Mouse (Mus musculus): Measurements from ENCODE around the gene Plg. TPM values are rescaled to one million over a fixed set of nuclear protein-coding genes. Genes with fewer than 3 reads are reported as not detected.
A peak's percentile ranks its signal among the peaks of the same experiment; 100 is the strongest.

Plg gene
- polyA plus RNA-seq, 1 experiment from 2014 or later = 0.15 TPM

DNA sequence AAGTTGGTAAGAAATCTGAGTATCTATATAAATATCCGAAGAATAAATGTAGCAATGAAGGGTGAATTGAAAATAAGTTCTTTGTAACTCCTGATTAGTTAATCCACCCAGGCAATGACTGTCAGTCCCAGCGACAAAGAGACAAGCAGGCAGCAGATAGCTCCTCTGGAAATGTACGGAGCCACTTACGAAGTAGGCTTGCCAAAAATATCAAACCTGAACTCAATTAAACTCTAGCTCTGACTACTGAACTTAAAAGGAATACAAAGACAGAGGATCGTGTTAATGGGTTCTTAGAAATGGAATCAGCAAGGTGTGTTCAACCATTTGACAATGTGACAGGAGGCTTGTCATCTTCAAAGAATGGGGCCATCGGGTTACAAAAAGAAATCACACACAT is 75.3 kb downstream of the Plg start:
- Histone ChIP-seq H3K4me1 (ENCODE audit: control insufficient read depth, insufficient read depth, low read length) (no peaks in the 10 kb centered on the region), H3K27ac (replicated peaks; ENCODE audit: low read depth, low read length) (no peak overlapping the region), H3K36me3 (ENCODE audit: control insufficient read depth, insufficient read depth, low read length) (no peaks in the 10 kb centered on the region), H3K9ac (ENCODE audit: low read length) (no peak overlapping the region), H3K9me3 (ENCODE audit: control insufficient read depth, low read length) (no peaks in the 10 kb centered on the region), H3K4me2 (ENCODE audit: low read depth, severe bottlenecking) (no peak overlapping the region), H3K27me3 (ENCODE audit: control insufficient read depth, insufficient read depth, low read length) (no peaks in the 10 kb centered on the region), H3K4me3 (ENCODE audit: low read depth, low read length) (no peak overlapping the region)
- WGBS = 84% methylated on average over 6 of the region's 6 CpGs
- ATAC-seq (ENCODE audit: insufficient number of reproducible peaks, low FRiP score, low TSS enrichment, low read depth) (no peak), DNase-seq (ENCODE audit: low spot score) (no peak)

GRCm38 (mm10) chr17:12455143-12455790 is 76.9 kb downstream of the Plg start:
- Histone ChIP-seq H3K27ac (replicated peaks; ENCODE audit: low read depth, low read length) (no peak overlapping the region), H3K36me3 (ENCODE audit: control insufficient read depth, insufficient read depth, low read length) (no peaks in the 10 kb centered on the region), H3K4me2 (ENCODE audit: low read depth, severe bottlenecking) (no peak overlapping the region), H3K4me3 (ENCODE audit: low read depth, low read length) (no peak overlapping the region), H3K27me3 (ENCODE audit: control insufficient read depth, insufficient read depth, low read length) (no peaks in the 10 kb centered on the region), H3K9ac (ENCODE audit: low read length) (no peak overlapping the region), H3K9me3 (ENCODE audit: control insufficient read depth, low read length) (no peaks in the 10 kb centered on the region), H3K4me1 (ENCODE audit: control insufficient read depth, insufficient read depth, low read length) (no peaks in the 10 kb centered on the region)
- ATAC-seq (ENCODE audit: insufficient number of reproducible peaks, low FRiP score, low TSS enrichment, low read depth) (no peak), DNase-seq (ENCODE audit: low spot score) (peak; percentile 44)
- WGBS = 74% methylated on average over 5 of the region's 5 CpGs

DNA sequence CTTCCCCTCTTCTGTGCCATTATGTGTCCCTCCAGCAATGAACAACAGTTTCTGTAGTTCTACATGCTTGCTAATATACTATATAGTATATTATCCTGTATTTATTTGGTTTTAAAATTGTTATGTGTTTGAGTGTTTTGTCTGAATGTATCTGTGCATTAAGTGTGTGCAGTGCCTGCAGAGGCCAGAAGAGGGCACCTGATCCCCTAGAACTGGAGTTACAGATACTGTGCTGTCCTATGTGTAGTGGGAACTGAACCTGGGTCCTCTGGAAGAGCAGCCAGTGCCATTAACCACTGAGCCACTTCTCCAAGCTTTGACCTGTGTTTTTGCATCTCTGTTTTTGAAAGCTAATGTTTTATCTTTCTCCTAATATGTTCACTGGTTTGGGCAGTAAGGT is 82.8 kb downstream of the Plg start:
- ATAC-seq (ENCODE audit: insufficient number of reproducible peaks, low FRiP score, low TSS enrichment, low read depth) = no peak
- Histone ChIP-seq H3K4me2 (ENCODE audit: low read depth, severe bottlenecking) (no peak overlapping the region), H3K4me1 (ENCODE audit: control insufficient read depth, insufficient read depth, low read length) (no peaks in the 10 kb centered on the region), H3K27ac (replicated peaks; ENCODE audit: low read depth, low read length) (no peak overlapping the region), H3K9ac (ENCODE audit: low read length) (no peak overlapping the region), H3K36me3 (ENCODE audit: control insufficient read depth, insufficient read depth, low read length) (no peaks in the 10 kb centered on the region), H3K27me3 (ENCODE audit: control insufficient read depth, insufficient read depth, low read length) (no peaks in the 10 kb centered on the region), H3K9me3 (ENCODE audit: control insufficient read depth, low read length) (no peaks in the 10 kb centered on the region), H3K4me3 (ENCODE audit: low read depth, low read length) (no peak overlapping the region)
- no peak for DNase-seq (ENCODE audit: low spot score)

DNA sequence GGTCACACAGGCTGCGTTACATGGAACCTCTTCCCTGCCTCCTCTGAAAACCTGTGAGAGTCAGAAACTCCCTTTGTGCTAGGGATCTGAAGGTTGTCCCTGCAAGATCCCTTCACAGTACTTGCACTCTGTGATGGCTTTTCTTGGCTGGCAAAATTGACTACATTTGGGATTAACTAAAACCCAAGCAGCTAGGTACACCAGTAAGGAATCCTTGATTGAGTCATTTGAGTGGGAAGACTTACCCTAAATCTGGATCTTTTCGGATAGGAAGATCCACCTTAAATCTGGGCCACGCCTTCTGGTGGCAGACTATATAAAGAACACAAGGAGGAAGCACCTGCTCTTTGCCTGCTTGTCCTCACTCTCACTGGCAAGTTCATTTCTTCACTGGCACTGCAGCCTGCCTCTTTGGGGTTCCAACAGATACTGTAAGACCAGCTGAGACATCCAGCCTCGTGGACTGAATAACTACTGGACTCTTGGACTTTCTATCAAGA is 88.1 kb downstream of the Plg start:
- Histone ChIP-seq H3K9me3 (ENCODE audit: control insufficient read depth, low read length) (no peaks in the 10 kb centered on the region), H3K27me3 (ENCODE audit: control insufficient read depth, insufficient read depth, low read length) (no peaks in the 10 kb centered on the region), H3K36me3 (ENCODE audit: control insufficient read depth, insufficient read depth, low read length) (no peaks in the 10 kb centered on the region), H3K4me1 (ENCODE audit: control insufficient read depth, insufficient read depth, low read length) (no peaks in the 10 kb centered on the region), H3K4me3 (ENCODE audit: low read depth, low read length) (no peak overlapping the region), H3K27ac (replicated peaks; ENCODE audit: low read depth, low read length) (no peak overlapping the region), H3K4me2 (ENCODE audit: low read depth, severe bottlenecking) (no peak overlapping the region), H3K9ac (ENCODE audit: low read length) (no peak overlapping the region)
- DNase-seq (ENCODE audit: low spot score) (no peak), ATAC-seq (ENCODE audit: insufficient number of reproducible peaks, low FRiP score, low TSS enrichment, low read depth) (no peak)
- 73% methylated on average over 4 of the region's 4 CpGs for WGBS

DNA sequence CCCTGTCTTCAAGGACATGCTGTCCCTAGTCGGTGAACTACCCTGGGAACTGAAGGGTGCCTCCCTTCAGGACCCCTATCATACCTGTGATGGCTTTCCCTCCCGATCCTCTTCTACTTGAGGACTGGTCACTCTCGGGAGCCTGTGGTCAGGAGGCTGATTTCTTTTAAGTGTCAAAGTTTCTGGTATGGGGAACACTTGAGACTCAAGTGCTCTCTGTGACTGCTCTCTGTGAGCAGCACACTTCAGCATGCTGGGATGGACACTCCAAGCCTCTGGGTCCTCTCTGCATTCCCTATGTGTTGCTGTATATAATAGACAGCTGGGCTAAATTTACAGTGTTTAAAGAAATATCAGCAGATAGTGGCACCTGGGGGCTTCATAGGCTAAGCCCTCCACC is 89.2 kb downstream of the Plg start:
- no peaks in the 10 kb centered on the region for H3K36me3 ChIP-seq (ENCODE audit: control insufficient read depth, insufficient read depth, low read length)
- H3K27me3 ChIP-seq (ENCODE audit: control insufficient read depth, insufficient read depth, low read length) = no peaks in the 10 kb centered on the region
- no peaks in the 10 kb centered on the region for H3K4me1 ChIP-seq (ENCODE audit: control insufficient read depth, insufficient read depth, low read length)
- H3K4me2 ChIP-seq (ENCODE audit: low read depth, severe bottlenecking) = no peak overlapping the region
- no peak overlapping the region for H3K9ac ChIP-seq (ENCODE audit: low read length)
- 89% methylated on average over 3 of the region's 3 CpGs for WGBS
- H3K4me3 ChIP-seq (ENCODE audit: low read depth, low read length) = no peak overlapping the region
- DNase-seq (ENCODE audit: low spot score) = no peak
- H3K27ac ChIP-seq (replicated peaks; ENCODE audit: low read depth, low read length) = no peak overlapping the region
- no peaks in the 10 kb centered on the region for H3K9me3 ChIP-seq (ENCODE audit: control insufficient read depth, low read length)
- ATAC-seq (ENCODE audit: insufficient number of reproducible peaks, low FRiP score, low TSS enrichment, low read depth) = no peak

GRCm38 (mm10) chr17:12468745-12469144 is 90.3 kb downstream of the Plg start:
- no peak overlapping the region for H3K27ac ChIP-seq (replicated peaks; ENCODE audit: low read depth, low read length)
- WGBS = 76% methylated on average over 5 of the region's 5 CpGs
- H3K4me2 ChIP-seq (ENCODE audit: low read depth, severe bottlenecking) = no peak overlapping the region
- ATAC-seq (ENCODE audit: insufficient number of reproducible peaks, low FRiP score, low TSS enrichment, low read depth) (no peak), DNase-seq (ENCODE audit: low spot score) (no peak)
- H3K36me3 ChIP-seq (ENCODE audit: control insufficient read depth, insufficient read depth, low read length) = no peaks in the 10 kb centered on the region
- no peak overlapping the region for H3K9ac ChIP-seq (ENCODE audit: low read length)
- no peaks in the 10 kb centered on the region for H3K4me1 ChIP-seq (ENCODE audit: control insufficient read depth, insufficient read depth, low read length)
- no peaks in the 10 kb centered on the region for H3K9me3 ChIP-seq (ENCODE audit: control insufficient read depth, low read length)
- H3K27me3 ChIP-seq (ENCODE audit: control insufficient read depth, insufficient read depth, low read length) = no peaks in the 10 kb centered on the region
- H3K4me3 ChIP-seq (ENCODE audit: low read depth, low read length) = no peak overlapping the region

Other genes starting within 250 kb of the Plg start
- 48.0 and 48.3 TPM in 2 replicates for gene Map3k4, start 59.8 kb upstream of the Plg start, polyA plus RNA-seq (2014; fragmentation: Nextera tagmentation; extraction: Ambion mirVana)
- 0.11 and 0.17 TPM in 2 replicates for gene Slc22a3, start 129.1 kb downstream of the Plg start, polyA plus RNA-seq (2014; fragmentation: Nextera tagmentation; extraction: Ambion mirVana)
- gene Slc22a2, start 205.5 kb downstream of the Plg start, polyA plus RNA-seq (2014; fragmentation: Nextera tagmentation; extraction: Ambion mirVana) = not detected in 2 replicates

Measured in limb, embryonic 11.5 days (tissue).